Mouse (Mus musculus): Measurements from ENCODE around the gene Gm45837.

GRCm38 (mm10) chr7:101379732-101380131 is 31.0 kb upstream of the Gm45837 start:
- TF ChIP-seq CTCF (IDR thresholded peaks at IDR 0.05; ENCODE audit: borderline replicate concordance, control insufficient read depth, extremely low read depth, insufficient read depth, low read length, poor library complexity), result no peak
- TF ChIP-seq POLR2A (IDR thresholded peaks at IDR 0.05; ENCODE audit: control insufficient read depth, extremely low read depth, insufficient read depth, low read length, poor library complexity), result no peak
